Mouse (Mus musculus): ENCODE data around the gene Golt1a. TPM values are rescaled to one million over a fixed set of nuclear protein-coding genes. Genes with fewer than 3 reads are reported as not detected.

The Golt1a gene
- total and polyA plus RNA-seq, 3 experiments = not detected

GRCm38 (mm10) chr1:133307318-133307717 lies 2.3 kb upstream of the Golt1a start:
- Histone ChIP-seq H3K4me3 (replicated peaks in 1 of 3; ENCODE audit: low read depth in 2 of 3, low read length in 2 of 3, poor library complexity in 1 of 3) (no peak overlapping the region), H3K4me2 (ENCODE audit: insufficient read depth, low read depth, poor library complexity, severe bottlenecking) (no peak overlapping the region), H3K79me2 (replicated peaks; ENCODE audit: control insufficient read depth, extremely low read depth, insufficient read depth, poor library complexity, severe bottlenecking) (no peaks in the 10 kb centered on the region), H3K9ac (ENCODE audit: insufficient read depth, low read depth) (no peak overlapping the region), H3K36me3 (replicated peaks in 1 of 2; ENCODE audit: control insufficient read depth in 1 of 2, insufficient read depth in 1 of 2, low read length in 1 of 2) (no peaks in the 10 kb centered on the region), H3K9me3 (replicated peaks; ENCODE audit: low read length) (peaks cover 4% of the 10 kb centered on the region), H3K27ac (ENCODE audit: insufficient read depth, low read depth) (no peak overlapping the region), H3K27me3 (replicated peaks) (peaks cover 58% of the 10 kb centered on the region), H3K4me1 (ENCODE audit: control insufficient read depth in 1 of 2, insufficient read depth in 2 of 2) (no peaks in the 10 kb centered on the region)
- peak; percentile 65 for DNase-seq (ENCODE audit: extremely low read depth)
- dilution Hi-C loops (cut with MboI; ENCODE audit: extremely low pct_ligation_motif_present, extremely low pct_unique_long_range_greater_than_20kb, low sequenced_read_pairs) (no loop called here), in situ Hi-C loops (cut with MboI; ENCODE audit: low pct_ligation_motif_present, low pct_unique_long_range_greater_than_20kb, low sequenced_read_pairs) (no loop called here)
- TF ChIP-seq PAX5 (IDR thresholded peaks at IDR 0.05; ENCODE audit: low read length) (no peak), BHLHE40 (IDR thresholded peaks at IDR 0.05; ENCODE audit: low read depth, low read length) (no peak), SMC3 (IDR thresholded peaks at IDR 0.05; ENCODE audit: low read depth, low read length) (peak; percentile 76), CTCF (conservative IDR thresholded peaks at IDR 0.05 in 1 of 2, IDR thresholded peaks at IDR 0.05 in 1 of 2; ENCODE audit: low read depth in 2 of 2, low read length in 2 of 2) (peak; percentile 48 to 79; a peak in 3 of 4 replicates), TCF12 (IDR thresholded peaks at IDR 0.05; ENCODE audit: low read depth, low read length) (no peak), KAT2A (IDR thresholded peaks at IDR 0.05; ENCODE audit: insufficient replicate concordance, low read length) (no peak), RAD21 (IDR thresholded peaks at IDR 0.05; ENCODE audit: low read depth, low read length) (peak; percentile 49)

GRCm38 (mm10) chr1:133311240-133311639 lies 1.6 kb downstream of the Golt1a start:
- Histone ChIP-seq H3K9me3 (replicated peaks; ENCODE audit: low read length) (no peaks in the 10 kb centered on the region), H3K9ac (ENCODE audit: insufficient read depth, low read depth) (no peak overlapping the region), H3K79me2 (replicated peaks; ENCODE audit: control insufficient read depth, extremely low read depth, insufficient read depth, poor library complexity, severe bottlenecking) (no peaks in the 10 kb centered on the region), H3K4me2 (ENCODE audit: insufficient read depth, low read depth, poor library complexity, severe bottlenecking) (no peak overlapping the region), H3K27me3 (replicated peaks) (peaks cover 51% of the 10 kb centered on the region), H3K27ac (ENCODE audit: insufficient read depth, low read depth) (no peak overlapping the region), H3K4me3 (replicated peaks in 1 of 3; ENCODE audit: low read depth in 2 of 3, low read length in 2 of 3, poor library complexity in 1 of 3) (no peak overlapping the region), H3K4me1 (ENCODE audit: control insufficient read depth in 1 of 2, insufficient read depth in 2 of 2) (no peaks in the 10 kb centered on the region), H3K36me3 (replicated peaks in 1 of 2; ENCODE audit: control insufficient read depth in 1 of 2, insufficient read depth in 1 of 2, low read length in 1 of 2) (no peaks in the 10 kb centered on the region)
- in situ Hi-C loops (cut with MboI; ENCODE audit: low pct_ligation_motif_present, low pct_unique_long_range_greater_than_20kb, low sequenced_read_pairs) = no loop called here
- peak; percentile 7 for DNase-seq (ENCODE audit: extremely low read depth)
- dilution Hi-C loops (cut with MboI; ENCODE audit: extremely low pct_ligation_motif_present, extremely low pct_unique_long_range_greater_than_20kb, low sequenced_read_pairs) = no loop called here
- TF ChIP-seq PAX5 (IDR thresholded peaks at IDR 0.05; ENCODE audit: low read length) = no peak
- TF ChIP-seq BHLHE40 (IDR thresholded peaks at IDR 0.05; ENCODE audit: low read depth, low read length) = no peak
- TF ChIP-seq MXI1 (IDR thresholded peaks at IDR 0.05; ENCODE audit: low read depth, low read length) = no peak
- TF ChIP-seq TCF12 (IDR thresholded peaks at IDR 0.05; ENCODE audit: low read depth, low read length) = no peak
- peak in 1 of 2 experiments; percentile 65; a peak in 2 of 4 replicates for TF ChIP-seq CTCF (conservative IDR thresholded peaks at IDR 0.05 in 1 of 2, IDR thresholded peaks at IDR 0.05 in 1 of 2; ENCODE audit: low read depth in 2 of 2, low read length in 2 of 2)
- TF ChIP-seq KAT2A (IDR thresholded peaks at IDR 0.05; ENCODE audit: insufficient replicate concordance, low read length) = no peak
- TF ChIP-seq SMC3 (IDR thresholded peaks at IDR 0.05; ENCODE audit: low read depth, low read length) = peak; percentile 59
- TF ChIP-seq UBTF (IDR thresholded peaks at IDR 0.05; ENCODE audit: low read depth, low read length) = no peak
- TF ChIP-seq USF2 (conservative IDR thresholded peaks at IDR 0.05; ENCODE audit: low read depth, low read length) = no peak
- no peak for TF ChIP-seq JUN (IDR thresholded peaks at IDR 0.05; ENCODE audit: insufficient read depth, low read depth, low read length)
- peak; percentile 51 for TF ChIP-seq RAD21 (IDR thresholded peaks at IDR 0.05; ENCODE audit: low read depth, low read length)
- TF ChIP-seq IRF4 (IDR thresholded peaks at IDR 0.05; ENCODE audit: low read depth, low read length) = no peak
- TF ChIP-seq MEF2A (IDR thresholded peaks at IDR 0.05; ENCODE audit: borderline replicate concordance, low read depth, low read length) = no peak
- no peak for TF ChIP-seq USF1 (IDR thresholded peaks at IDR 0.05; ENCODE audit: low read depth, low read length)
